13 mouse cellular contexts compared by ENCODE assay signal in genomic region chr13:52013757-52014156, GRCm38 (mm10).
DNase-seq lines count a peak whose midpoint lies in the region; ATAC-seq lines count a peak whose summit lies in the region.
"Had no signal": no experiment of that assay in that cellular context is flagged by ENCODE, and none has a peak within 500 bp of the region (broad histone marks: within the 10 kb centered on the region; RNA-seq: fewer than 3 reads in every experiment).

No protein-coding gene starts in this region.

- no peak overlapping the region for H3K4me3 ChIP-seq in hindbrain, embryonic 13.5 days
- H3K4me3 ChIP-seq in hindbrain, embryonic 11.5 days (ENCODE audit: low read depth, low read length) = no peak overlapping the region
- no peak overlapping the region for H3K4me3 ChIP-seq in embryonic facial prominence, embryonic 10.5 days
- no peak overlapping the region for H3K4me3 ChIP-seq in midbrain, embryonic 10.5 days
- H3K4me3 ChIP-seq: liver, embryonic 15.5 days had no signal

- no peak overlapping the region for H3K4me2 ChIP-seq in hindbrain, embryonic 13.5 days
- no peak overlapping the region for H3K4me2 ChIP-seq in hindbrain, embryonic 11.5 days (replicated peaks; ENCODE audit: low read depth, low read length)
- H3K4me2 ChIP-seq: liver, embryonic 15.5 days had no signal

- no peak for ATAC-seq in hindbrain, embryonic 13.5 days (ENCODE audit: low FRiP score)
- no peak for ATAC-seq in hindbrain, embryonic 11.5 days (ENCODE audit: low FRiP score)

- H3K4me1 ChIP-seq in hindbrain, embryonic 13.5 days (replicated peaks) = peaks cover 30% of the 10 kb centered on the region
- peaks cover 5% of the 10 kb centered on the region; the same call in 1 of the 2 replicates for H3K4me1 ChIP-seq in hindbrain, embryonic 11.5 days (replicated peaks; ENCODE audit: control insufficient read depth, insufficient read depth, low read length)
- peaks cover 44% of the 10 kb centered on the region for H3K4me1 ChIP-seq in embryonic facial prominence, embryonic 10.5 days
- H3K4me1 ChIP-seq in midbrain, embryonic 10.5 days = peaks cover 39% of the 10 kb centered on the region
- H3K4me1 ChIP-seq: liver, embryonic 15.5 days had no signal

- H3K36me3 ChIP-seq in hindbrain, embryonic 13.5 days = no peaks in the 10 kb centered on the region
- H3K36me3 ChIP-seq in hindbrain, embryonic 11.5 days (ENCODE audit: control insufficient read depth, insufficient read depth, low read length) = no peaks in the 10 kb centered on the region
- no peaks in the 10 kb centered on the region for H3K36me3 ChIP-seq in embryonic facial prominence, embryonic 10.5 days (replicated peaks)
- H3K36me3 ChIP-seq in midbrain, embryonic 10.5 days = no peaks in the 10 kb centered on the region
- H3K36me3 ChIP-seq: liver, embryonic 15.5 days had no signal

- WGBS in hindbrain, embryonic 13.5 days = 61% methylated on average over 2 of the region's 2 CpGs
- WGBS in hindbrain, embryonic 11.5 days = 46% methylated on average over 2 of the region's 2 CpGs
- 56% methylated on average over 2 of the region's 2 CpGs for WGBS in embryonic facial prominence, embryonic 10.5 days
- 55% methylated on average over 2 of the region's 2 CpGs for WGBS in midbrain, embryonic 10.5 days

- H3K9ac ChIP-seq in hindbrain, embryonic 13.5 days = no peak overlapping the region
- H3K9ac ChIP-seq in hindbrain, embryonic 11.5 days (ENCODE audit: low read depth, low read length) = no peak overlapping the region
- H3K9ac ChIP-seq: liver, embryonic 15.5 days had no signal

- no peaks in the 10 kb centered on the region for H3K9me3 ChIP-seq in hindbrain, embryonic 13.5 days
- no peaks in the 10 kb centered on the region for H3K9me3 ChIP-seq in hindbrain, embryonic 11.5 days (ENCODE audit: control insufficient read depth, low read length)
- H3K9me3 ChIP-seq in embryonic facial prominence, embryonic 10.5 days = no peaks in the 10 kb centered on the region
- H3K9me3 ChIP-seq in midbrain, embryonic 10.5 days (replicated peaks) = no peaks in the 10 kb centered on the region
- H3K9me3 ChIP-seq: liver, embryonic 15.5 days had no signal

- peak overlapping the region; percentile 79 for H3K27ac ChIP-seq in hindbrain, embryonic 13.5 days
- H3K27ac ChIP-seq in hindbrain, embryonic 11.5 days (ENCODE audit: low read depth, low read length) = no peak overlapping the region
- H3K27ac ChIP-seq in embryonic facial prominence, embryonic 10.5 days (replicated peaks) = peak overlapping the region; percentile 37
- peak overlapping the region; percentile 55; the same call in 1 of the 2 replicates for H3K27ac ChIP-seq in midbrain, embryonic 10.5 days (replicated peaks)
- H3K27ac ChIP-seq: liver, embryonic 15.5 days; macrophage had no signal

- H3K27me3 ChIP-seq in hindbrain, embryonic 13.5 days = peaks cover 9% of the 10 kb centered on the region; the same call in 1 of the 2 replicates
- no peaks in the 10 kb centered on the region for H3K27me3 ChIP-seq in hindbrain, embryonic 11.5 days (ENCODE audit: control insufficient read depth, insufficient read depth, low read length)
- H3K27me3 ChIP-seq in embryonic facial prominence, embryonic 10.5 days (replicated peaks; ENCODE audit: low read depth, poor library complexity, severe bottlenecking) = 0 out of 2 replicates have a peak, but pooled peaks cover 11% of the 10 kb centered on the region
- peaks cover 48% of the 10 kb centered on the region for H3K27me3 ChIP-seq in midbrain, embryonic 10.5 days (ENCODE audit: low read depth, poor library complexity, severe bottlenecking)
- H3K27me3 ChIP-seq: liver, embryonic 15.5 days had no signal

- DNase-seq in hindbrain, embryonic 11.5 days (ENCODE audit: low spot score) = no peak
- no peak for DNase-seq in embryonic facial prominence, embryonic 10.5 days (ENCODE audit: low spot score)
- no peak for DNase-seq in midbrain, embryonic 10.5 days (ENCODE audit: low spot score)
- peak; percentile 84 for DNase-seq in retina, postnatal 1 day
- DNase-seq in layer of hippocampus, adult 9-10 months (ENCODE audit: low spot score) = no peak
- DNase-seq in layer of hippocampus, postnatal 25 days (ENCODE audit: extremely low spot score in 1 of 2, low spot score in 1 of 2) = no peak
- no peak for DNase-seq in adrenal gland, postnatal 4 days (ENCODE audit: low spot score in 2 of 2)
- DNase-seq: cerebellum, adult 2 months; heart, postnatal 10 days; kidney, postnatal 10 days had no signal
